ENCODE assay signal across 8 mouse cellular contexts in the genomic region with DNA sequence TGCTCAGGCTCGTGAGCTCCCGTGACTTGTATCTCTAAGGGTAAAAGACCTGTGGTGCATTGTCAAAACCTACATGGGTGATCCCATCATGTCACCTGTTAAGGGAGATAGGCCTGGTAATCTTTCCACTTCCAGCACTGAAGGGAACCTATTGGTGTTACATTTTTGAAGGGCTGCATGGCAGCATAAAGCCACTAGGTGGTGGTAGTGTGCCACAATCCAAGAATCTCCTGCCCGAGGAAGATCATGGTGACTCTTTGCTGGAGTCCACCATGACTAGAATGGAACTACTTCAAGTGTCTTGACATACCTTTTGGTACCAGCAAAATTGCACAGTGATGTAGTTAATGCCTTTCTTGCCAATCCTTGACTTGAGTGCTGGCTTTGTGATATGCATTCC. TPM values are rescaled to one million over a fixed set of nuclear protein-coding genes. Genes with fewer than 3 reads are reported as not detected.
DNase-seq lines count a peak whose midpoint lies in the region; ATAC-seq and TF ChIP-seq lines count a peak whose summit lies in the region.

No protein-coding gene starts in this region.

- DNase-seq in forebrain, embryonic 14.5 days (ENCODE audit: low spot score): peak; percentile 78
- peak; percentile 75 for DNase-seq in CD4-positive, CD25-positive, alpha-beta regulatory T cell, adult 2 months (ENCODE audit: low read depth, low spot score)
- peak; percentile 53 for DNase-seq in embryonic facial prominence, embryonic 14.5 days (ENCODE audit: low spot score)
- DNase-seq in kidney, postnatal 10 days: peak; percentile 61
- DNase-seq in liver, embryonic 14.5 days (ENCODE audit: low read depth in 3 of 3, low spot score in 3 of 3): peak in 1 of 3 experiments; percentile 22
- peak; percentile 45 for DNase-seq in right cerebral cortex, postnatal 14 days

- no peak overlapping the region for H3K9ac ChIP-seq in forebrain, embryonic 14.5 days (ENCODE audit: low read length)
- H3K9ac ChIP-seq in forebrain, embryonic 16.5 days (replicated peaks; ENCODE audit: low read depth, low read length): no peak overlapping the region
- no peak overlapping the region for H3K9ac ChIP-seq in embryonic facial prominence, embryonic 14.5 days (ENCODE audit: low read depth, low read length)
- H3K9ac ChIP-seq in liver, embryonic 14.5 days (replicated peaks): no peak overlapping the region

- H3K27ac ChIP-seq in forebrain, embryonic 14.5 days (ENCODE audit: low read depth, low read length): no peak overlapping the region
- H3K27ac ChIP-seq in forebrain, embryonic 16.5 days (ENCODE audit: low read length): no peak overlapping the region
- H3K27ac ChIP-seq in bone marrow, adult 2 months (ENCODE audit: control insufficient read depth, insufficient read depth, low read depth, low read length, poor library complexity): no peak overlapping the region
- H3K27ac ChIP-seq in embryonic facial prominence, embryonic 14.5 days (replicated peaks; ENCODE audit: low read depth, low read length): no peak overlapping the region
- no peak overlapping the region for H3K27ac ChIP-seq in liver, embryonic 14.5 days

- no peak for ATAC-seq in forebrain, embryonic 14.5 days
- no peak for ATAC-seq in forebrain, embryonic 16.5 days
- 0 out of 2 replicates have a peak, but pooled peaks have one; percentile 4 for ATAC-seq in embryonic facial prominence, embryonic 14.5 days (ENCODE audit: low read depth)
- ATAC-seq in liver, embryonic 14.5 days (ENCODE audit: insufficient read depth): no peak

- H3K4me3 ChIP-seq in forebrain, embryonic 14.5 days (ENCODE audit: low read depth, low read length): no peak overlapping the region
- no peak overlapping the region for H3K4me3 ChIP-seq in forebrain, embryonic 16.5 days (replicated peaks; ENCODE audit: low read length)
- H3K4me3 ChIP-seq in bone marrow, adult 2 months (replicated peaks; ENCODE audit: control insufficient read depth, low read depth, low read length): no peak overlapping the region
- H3K4me3 ChIP-seq in embryonic facial prominence, embryonic 14.5 days (ENCODE audit: low read depth, low read length): no peak overlapping the region
- H3K4me3 ChIP-seq in liver, embryonic 14.5 days (ENCODE audit: insufficient read depth in 1 of 2, low read depth in 2 of 2, low read length in 2 of 2): no peak overlapping the region

- TF ChIP-seq EP300 in liver, embryonic 14.5 days (IDR thresholded peaks at IDR 0.05; ENCODE audit: low read depth): no peak

- 28% methylated on average over 3 of the region's 3 CpGs for WGBS in forebrain, embryonic 14.5 days
- 37% methylated on average over 3 of the region's 3 CpGs for WGBS in forebrain, embryonic 16.5 days
- 43% methylated on average over 3 of the region's 3 CpGs for WGBS in bone marrow, adult 2 months
- WGBS in embryonic facial prominence, embryonic 14.5 days: 25% methylated on average over 3 of the region's 3 CpGs
- 23% methylated on average over 3 of the region's 3 CpGs for whole genome bisulfite sequencing in liver, embryonic 14.5 days (ENCODE audit: insufficient replicate concordance)

- no peaks in the 10 kb centered on the region for H3K27me3 ChIP-seq in forebrain, embryonic 14.5 days (replicated peaks; ENCODE audit: control insufficient read depth, insufficient read depth, low read length)
- peaks cover 2% of the 10 kb centered on the region; the same call in 1 of the 2 replicates for H3K27me3 ChIP-seq in forebrain, embryonic 16.5 days (replicated peaks; ENCODE audit: control insufficient read depth, insufficient read depth, low read length)
- no peaks in the 10 kb centered on the region for H3K27me3 ChIP-seq in embryonic facial prominence, embryonic 14.5 days (replicated peaks; ENCODE audit: control insufficient read depth, insufficient read depth, low read length)
- H3K27me3 ChIP-seq in liver, embryonic 14.5 days (ENCODE audit: control insufficient read depth, insufficient read depth, low read length): no peaks in the 10 kb centered on the region

- H3K9me3 ChIP-seq in forebrain, embryonic 14.5 days (replicated peaks; ENCODE audit: control insufficient read depth, low read length): no peaks in the 10 kb centered on the region
- no peaks in the 10 kb centered on the region for H3K9me3 ChIP-seq in forebrain, embryonic 16.5 days (ENCODE audit: control insufficient read depth, low read length)
- H3K9me3 ChIP-seq in embryonic facial prominence, embryonic 14.5 days (ENCODE audit: control insufficient read depth, low read length): no peaks in the 10 kb centered on the region
- no peaks in the 10 kb centered on the region for H3K9me3 ChIP-seq in liver, embryonic 14.5 days (ENCODE audit: control insufficient read depth, low read length)

- no peak overlapping the region for H3K4me2 ChIP-seq in forebrain, embryonic 14.5 days (ENCODE audit: low read length)
- no peak overlapping the region for H3K4me2 ChIP-seq in forebrain, embryonic 16.5 days (ENCODE audit: low read length)
- no peak overlapping the region for H3K4me2 ChIP-seq in embryonic facial prominence, embryonic 14.5 days (ENCODE audit: low read depth, low read length)
- H3K4me2 ChIP-seq in liver, embryonic 14.5 days (ENCODE audit: low read depth): no peak overlapping the region

- peak; percentile 79 for TF ChIP-seq CTCF in bone marrow, adult 2 months (IDR thresholded peaks at IDR 0.05; ENCODE audit: control insufficient read depth, insufficient read depth, low read length)
- peak; percentile 85 for TF ChIP-seq CTCF in liver, embryonic 14.5 days (IDR thresholded peaks at IDR 0.05; ENCODE audit: low read depth)

- H3K4me1 ChIP-seq in forebrain, embryonic 14.5 days (ENCODE audit: control insufficient read depth, insufficient read depth, low read length): peaks cover 6% of the 10 kb centered on the region; the same call in 1 of the 2 replicates
- peaks cover 24% of the 10 kb centered on the region for H3K4me1 ChIP-seq in forebrain, embryonic 16.5 days (replicated peaks; ENCODE audit: control insufficient read depth, insufficient read depth, low read length)
- no peaks in the 10 kb centered on the region for H3K4me1 ChIP-seq in bone marrow, adult 2 months (ENCODE audit: control insufficient read depth, insufficient read depth, low read length)
- H3K4me1 ChIP-seq in embryonic facial prominence, embryonic 14.5 days (ENCODE audit: control insufficient read depth, insufficient read depth, low read length): no peaks in the 10 kb centered on the region
- H3K4me1 ChIP-seq in liver, embryonic 14.5 days (replicated peaks; ENCODE audit: control insufficient read depth in 2 of 2, insufficient read depth in 2 of 2, low read length in 1 of 2): no peaks in the 10 kb centered on the region

- TF ChIP-seq POLR2A in bone marrow, adult 2 months (IDR thresholded peaks at IDR 0.05; ENCODE audit: borderline replicate concordance, control insufficient read depth, low read depth, low read length): no peak

- H3K36me3 ChIP-seq in forebrain, embryonic 14.5 days (ENCODE audit: control insufficient read depth, insufficient read depth, low read length): no peaks in the 10 kb centered on the region
- H3K36me3 ChIP-seq in forebrain, embryonic 16.5 days (ENCODE audit: control insufficient read depth, insufficient read depth): no peaks in the 10 kb centered on the region
- no peaks in the 10 kb centered on the region for H3K36me3 ChIP-seq in embryonic facial prominence, embryonic 14.5 days (ENCODE audit: control insufficient read depth, insufficient read depth, low read length)
- H3K36me3 ChIP-seq in liver, embryonic 14.5 days (replicated peaks; ENCODE audit: control insufficient read depth, insufficient read depth, low read depth): no peaks in the 10 kb centered on the region

RNA-seq across cellular contexts. Expression of gene Ice2, which starts 39.9 kb away (rescaled TPM):
- polyA plus RNA-seq in forebrain, embryonic 14.5 days (2014; fragmentation: Nextera tagmentation; extraction: Ambion mirVana): 12.9 and 13.8 TPM in 2 replicates
- polyA plus RNA-seq in forebrain, embryonic 16.5 days (2015; fragmentation: Nextera tagmentation; extraction: Ambion mirVana): 14.1 and 15.9 TPM in 2 replicates
- 4.9 and 6.4 TPM in 2 replicates for polyA plus RNA-seq in bone marrow, adult 2 months (2011; ENCODE audit: insufficient read depth, insufficient read length, low replicate concordance, missing spikeins)
- polyA plus RNA-seq in embryonic facial prominence, embryonic 14.5 days (2014; fragmentation: Nextera tagmentation; extraction: Ambion mirVana): 17.4 and 17.5 TPM in 2 replicates
- 2.4 and 4.0 TPM in 2 replicates for polyA plus RNA-seq in liver, embryonic 14.5 days (2012; rRNA removed)
- 6.7 and 6.8 TPM in 2 replicates for polyA plus RNA-seq in liver, embryonic 14.5 days (2014; fragmentation: Nextera tagmentation; extraction: Ambion mirVana)
